Mouse (Mus musculus) liver, postnatal 0 days (tissue): ENCODE measurements around the gene Cyp24a1.

Source experiments
- CTCF ChIP-seq: sonication (generic); IDR thresholded peaks from 2 replicates; pipeline ENCODE4 v1.5.1; 2016; ENCODE audit warnings: antibody characterized with exemption, low read depth
- EP300 ChIP-seq: IDR thresholded peaks from 2 replicates; pipeline ENCODE4 v1.6.1; 2016; ENCODE audit warnings: antibody characterized with exemption, low read depth, mild to moderate bottlenecking

DNA sequence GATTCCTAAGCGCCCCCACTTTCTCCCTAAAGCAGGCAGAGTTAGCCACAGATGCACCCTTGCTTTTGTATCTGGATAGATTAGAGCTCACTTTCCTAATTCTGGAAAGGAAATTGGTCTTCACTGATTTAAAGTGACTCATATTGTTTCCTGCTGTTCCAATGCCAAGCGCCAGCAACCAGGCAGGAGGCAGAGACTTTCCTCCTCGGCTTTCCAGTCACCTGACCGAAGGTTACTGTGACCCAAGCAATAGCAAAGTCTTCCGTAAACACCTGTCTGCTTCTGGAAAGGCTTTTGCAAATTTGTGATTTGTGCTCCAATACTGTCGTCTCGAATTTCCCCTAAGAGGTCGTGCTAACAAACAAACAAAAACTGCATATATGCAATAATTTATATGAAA is 1.1 kb upstream of the Cyp24a1 start:
- TF ChIP-seq CTCF (no peak), EP300 (no peak)
